Mouse (Mus musculus) thymus, postnatal 36 days (tissue): ENCODE data around the gene Capn1.
"Not testable (repeated sequence)": the region's sequence is repeated elsewhere in the genome, so short reads cannot be mapped to it uniquely, and the experiment has no call there.

ENCODE experiments used
- DNase-seq, 2 experiments: peaks; one replicate each; pipeline ENCODE4 v3.0.0; 2022; ENCODE audit warnings: mixed read lengths in 2 of 2

The Capn1 gene

GRCm38 (mm10) chr19:6015511-6016315 is at the start of gene Capn1:
Gene Capn1 (minus strand): TSS chr19:6015897.
- DNase-seq: peak; percentile 86 to 87

DNA sequence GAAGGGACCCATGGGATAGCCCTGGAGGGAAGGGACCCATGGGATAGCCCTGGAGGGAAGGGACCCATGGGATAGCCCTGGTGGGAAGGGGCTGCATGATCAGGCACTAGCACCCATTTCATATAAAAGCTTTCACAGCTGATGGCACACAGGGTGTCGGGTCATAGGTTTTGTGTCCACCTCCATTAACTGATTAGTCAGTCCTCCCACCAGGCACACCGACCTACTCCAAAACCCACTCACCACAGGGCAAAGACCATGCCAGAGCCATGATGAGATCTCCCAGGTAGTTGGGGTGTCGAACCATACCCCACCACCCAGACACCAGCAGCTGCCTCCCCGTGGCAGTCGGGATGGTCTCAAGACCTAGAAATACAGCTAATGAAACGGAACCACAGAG is 47.4 kb upstream of the Capn1 start:
- DNase-seq: no peak

DNA sequence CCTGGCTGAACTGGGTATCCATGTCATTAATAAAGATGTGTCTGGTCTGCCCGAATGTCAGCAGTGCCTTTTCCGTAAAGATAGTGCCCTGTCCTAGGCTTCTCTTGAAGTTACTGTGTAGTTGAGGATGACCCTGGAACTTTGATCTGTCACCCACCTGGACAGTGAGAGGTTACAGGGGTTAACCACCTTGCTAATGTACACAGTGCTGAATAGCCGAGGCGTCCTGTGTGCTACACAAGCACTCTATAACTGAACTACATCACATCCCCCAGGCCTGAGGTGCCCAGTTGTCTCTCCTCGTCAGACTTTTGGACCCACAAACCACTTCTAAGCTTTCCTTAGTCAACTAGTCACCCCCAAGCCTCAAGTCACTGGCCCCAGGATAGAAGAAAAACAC is 46.7 kb upstream of the Capn1 start:
- DNase-seq: no peak

GRCm38 (mm10) chr19:6061641-6062302 is 46.1 kb upstream of the Capn1 start:
- DNase-seq: peak; percentile 72 to 77

DNA sequence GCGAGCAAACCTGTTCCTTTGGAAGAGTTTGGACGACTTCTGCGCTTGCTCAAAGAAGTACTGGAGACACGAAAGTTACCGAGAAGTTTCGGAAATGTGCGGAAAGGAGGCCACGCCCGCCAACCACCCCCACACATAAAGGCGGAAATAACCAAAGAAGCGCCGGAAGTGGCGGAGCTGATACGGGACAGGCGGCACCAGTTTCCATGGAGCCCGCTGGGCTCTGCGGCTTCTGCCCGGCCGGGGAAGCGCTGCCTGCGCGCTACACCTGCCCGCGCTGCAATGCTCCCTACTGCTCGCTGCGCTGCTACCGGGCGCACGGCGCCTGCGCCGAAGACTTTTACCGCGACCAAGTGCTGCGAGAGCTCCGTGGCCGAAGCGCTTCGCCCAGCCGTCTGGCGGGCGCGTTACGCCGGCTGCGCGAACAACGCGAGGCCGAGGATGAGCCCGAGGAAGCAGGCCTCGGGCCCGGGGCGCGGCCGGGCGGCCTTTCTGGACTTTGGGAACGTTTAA is 45.4 kb upstream of the Capn1 start, which contains the start of gene Znhit2:
TSS of gene Znhit2 (plus strand) at position 172 of the 513 bp plus-strand sequence.
- peak; percentile 93 to 95 for DNase-seq

DNA sequence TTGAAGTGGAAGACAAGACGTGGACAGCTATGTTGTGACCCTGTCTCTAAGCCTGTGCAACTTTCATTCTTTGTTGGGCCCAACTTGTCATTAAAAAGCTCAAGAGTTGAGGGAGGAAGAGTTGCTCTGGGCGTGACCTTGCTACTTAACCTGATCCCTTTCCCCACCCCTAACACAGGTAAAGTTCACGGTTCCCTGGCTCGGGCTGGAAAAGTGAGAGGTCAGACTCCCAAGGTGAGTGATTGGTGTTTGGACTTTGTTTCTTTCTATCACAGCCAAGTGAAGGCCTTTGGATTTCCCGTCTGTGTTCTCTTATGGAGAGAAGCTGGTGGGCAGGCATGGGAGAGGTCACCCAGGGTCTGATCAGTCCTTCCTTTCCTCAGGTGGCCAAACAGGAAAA is 43.3 kb upstream of the Capn1 start:
- no peak for DNase-seq

GRCm38 (mm10) chr19:6058513-6058912 is 42.8 kb upstream of the Capn1 start:
- no peak for DNase-seq

- peak; percentile 99 for DNase-seq
Measured at GRCm38 (mm10) chr19:6057313-6058096, 41.8 kb upstream of the Capn1 start, which contains the start of the genes Mrpl49 and Fau. Gene Mrpl49 (minus strand): TSS chr19:6057785. Gene Fau (plus strand): TSS chr19:6057844.

DNA sequence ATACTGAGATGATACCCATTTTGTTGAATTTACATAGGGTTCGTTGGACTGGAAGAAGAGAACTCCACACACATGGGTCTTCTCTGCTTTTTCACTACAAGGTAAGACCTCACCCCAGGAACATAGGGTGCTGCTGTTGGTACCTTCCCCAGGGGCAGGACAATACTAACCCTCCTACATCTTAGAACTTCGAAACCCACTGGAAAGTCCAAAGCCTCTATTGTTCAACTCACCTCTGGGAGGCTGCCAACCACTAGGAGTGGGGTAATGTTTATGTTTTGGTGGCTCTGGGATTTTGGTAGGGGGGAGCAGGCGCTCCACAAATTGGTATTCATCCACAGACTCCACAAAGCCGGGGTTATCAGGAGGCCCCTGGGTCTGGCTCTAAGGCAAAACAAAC is 41.0 kb upstream of the Capn1 start:
- no peak for DNase-seq

- no peak for DNase-seq
Measured at GRCm38 (mm10) chr19:6054296-6054695, 38.6 kb upstream of the Capn1 start.

DNA sequence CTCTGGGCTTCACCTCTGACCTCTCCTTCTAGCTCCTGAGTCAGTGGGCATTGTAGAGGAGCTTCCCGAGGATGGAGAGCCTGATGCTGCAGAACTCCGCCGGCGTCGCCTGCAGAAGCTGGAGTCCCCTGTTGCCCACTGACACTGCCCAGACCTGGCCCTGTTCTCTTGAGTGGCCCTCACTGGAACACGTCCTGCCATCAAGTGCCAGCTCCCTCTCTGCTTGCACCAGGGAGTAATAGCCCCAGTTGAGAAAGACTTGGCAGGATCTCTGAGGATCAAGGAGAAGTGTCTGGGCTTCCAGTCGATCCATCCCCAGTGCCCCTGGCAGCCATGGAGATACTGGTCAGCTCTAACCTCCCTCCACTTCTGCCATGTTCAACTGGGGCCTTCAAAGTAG is 36.8 kb upstream of the Capn1 start:
- DNase-seq: no peak

DNA sequence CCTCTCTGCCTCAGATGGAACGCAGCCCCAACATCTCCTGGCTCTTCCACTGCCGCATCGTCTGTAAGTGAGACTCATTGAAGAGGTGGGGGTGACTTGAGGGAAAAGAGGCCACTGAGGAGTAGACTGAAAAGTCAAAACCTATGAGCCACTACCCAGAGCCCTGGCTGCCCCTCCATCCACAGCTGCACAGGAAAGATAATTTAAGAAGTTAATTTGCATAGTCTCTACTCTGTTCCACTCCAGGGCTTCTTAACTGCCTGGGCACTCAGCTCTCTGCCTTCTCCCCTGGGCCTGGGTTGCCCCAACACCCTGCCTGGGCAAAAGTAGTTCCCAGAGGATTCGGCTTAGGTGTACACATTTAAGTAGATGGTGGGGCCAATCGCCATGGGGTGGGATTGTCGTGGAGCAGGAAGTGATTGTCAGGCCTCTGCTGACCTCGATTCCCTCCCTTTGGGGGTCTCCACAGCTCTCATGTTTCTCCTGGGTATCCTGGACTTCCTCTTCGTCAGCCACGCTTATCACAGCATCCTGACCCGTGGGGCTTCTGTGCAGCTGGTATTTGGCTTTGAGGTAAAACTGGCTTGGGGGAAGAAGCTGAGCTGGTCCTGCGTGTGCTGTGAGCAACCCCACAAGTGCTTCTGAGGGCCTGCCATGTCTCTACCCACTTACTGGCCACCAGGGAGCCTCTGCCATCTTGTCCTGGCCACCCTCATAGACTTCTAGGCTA is 33.1 kb upstream of the Capn1 start:
- DNase-seq: no peak

- no peak for DNase-seq
Measured at GRCm38 (mm10) chr19:6047899-6048166, 32.1 kb upstream of the Capn1 start.

DNA sequence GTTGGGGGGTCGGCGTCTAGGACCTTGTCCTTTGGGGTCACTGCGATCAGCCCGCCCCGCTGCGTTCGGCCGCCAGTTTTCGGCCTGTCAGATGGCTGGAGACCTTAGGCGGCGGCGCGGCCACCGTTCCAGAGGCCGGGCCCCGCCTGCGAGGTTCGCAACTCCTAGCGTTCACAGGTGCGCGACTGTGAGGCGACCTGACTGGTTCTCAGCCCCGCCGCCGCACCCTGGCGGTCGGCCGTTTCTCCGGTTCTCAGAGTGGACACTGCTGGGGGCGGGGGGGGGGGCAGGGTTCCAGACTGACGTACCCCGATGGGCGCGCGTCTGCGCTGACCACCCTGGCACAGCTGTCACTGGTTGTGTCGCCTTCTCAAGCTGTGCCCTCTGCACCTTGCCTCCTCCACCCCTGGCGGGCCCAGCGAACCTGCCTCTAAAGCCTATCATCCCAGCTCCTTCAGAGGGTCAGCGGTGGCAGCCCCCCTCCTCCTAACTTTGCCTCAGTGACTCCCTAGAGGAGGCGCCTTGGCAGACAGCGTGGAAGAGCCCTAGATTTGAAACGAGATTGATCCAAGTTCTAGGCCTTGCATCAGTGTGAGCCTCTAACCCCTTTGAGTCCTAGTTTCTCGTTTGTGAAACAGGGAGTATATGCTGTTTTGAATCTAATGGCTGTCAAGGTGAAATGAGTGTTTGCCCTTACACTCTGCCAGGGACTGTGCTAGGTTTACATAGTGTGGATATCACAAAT is 31.6 kb upstream of the Capn1 start:
- no peak for DNase-seq

DNA sequence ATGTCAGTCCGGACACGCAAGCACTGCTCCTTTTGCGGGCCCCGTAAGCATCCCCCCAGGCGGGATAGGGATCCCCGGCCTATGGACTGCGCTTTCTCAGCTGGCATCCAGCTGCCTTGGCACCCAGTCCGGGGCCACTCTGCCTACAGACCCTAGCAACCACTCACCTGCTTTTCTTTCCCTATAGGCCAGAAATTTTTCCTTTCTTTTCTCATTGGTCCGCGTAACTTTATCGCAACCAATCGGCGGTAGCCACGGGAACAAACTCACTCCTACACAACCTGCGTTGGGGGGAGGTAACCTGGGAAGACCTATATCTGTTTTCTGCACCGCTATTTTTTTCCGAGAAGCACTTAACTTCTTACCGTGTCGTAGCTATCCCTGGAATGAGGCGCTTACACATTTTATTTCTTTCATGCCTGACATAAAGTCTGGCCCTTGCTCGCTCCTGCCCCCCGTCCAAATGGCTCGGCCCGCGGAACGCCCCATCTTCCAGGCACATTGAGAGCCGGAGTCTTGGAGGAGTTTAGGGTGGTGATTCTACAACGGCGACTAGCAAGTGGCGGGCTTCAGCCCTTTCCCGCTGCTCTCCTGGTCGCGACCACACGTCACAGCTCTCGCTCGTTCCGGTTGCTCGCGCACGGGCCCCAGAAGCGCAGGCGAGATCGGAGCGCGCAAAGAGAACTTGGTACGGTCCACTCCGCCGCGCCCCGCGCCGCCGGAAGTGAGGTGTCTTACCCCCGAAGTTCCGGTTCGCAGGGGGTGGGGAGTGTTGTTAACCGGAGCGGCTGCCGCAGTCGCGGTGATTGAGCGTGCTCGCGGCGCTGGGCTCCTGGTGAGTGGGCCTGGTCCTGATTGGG is 30.8 kb upstream of the Capn1 start, which contains the start of gene Syvn1:
TSS of gene Syvn1 (plus strand) at position 283 of the 860 bp plus-strand sequence.
- peak; percentile 88 to 89 for DNase-seq

GRCm38 (mm10) chr19:6045366-6046293 is 29.9 kb upstream of the Capn1 start:
- DNase-seq: no peak

DNA sequence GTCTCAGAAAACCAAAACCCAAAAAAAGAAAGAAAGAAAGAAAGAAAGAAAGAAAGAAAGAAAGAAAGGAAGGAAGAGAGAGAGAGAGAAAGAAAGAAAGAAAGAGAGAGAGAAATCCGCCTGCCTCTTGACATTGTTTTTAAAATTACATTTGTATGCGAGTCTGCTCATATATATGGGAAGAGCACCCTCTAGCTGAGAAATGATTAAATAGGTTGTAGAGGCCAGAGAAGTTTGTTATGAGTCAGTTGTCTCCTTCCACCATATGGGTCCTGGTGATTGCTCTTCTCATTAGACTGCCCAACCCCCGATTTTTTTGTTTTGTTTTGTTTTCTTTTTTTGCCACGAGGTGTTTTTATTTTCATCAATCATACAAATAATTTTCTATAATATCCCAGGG is 28.4 kb upstream of the Capn1 start:
- not testable (repeated sequence) for DNase-seq

DNA sequence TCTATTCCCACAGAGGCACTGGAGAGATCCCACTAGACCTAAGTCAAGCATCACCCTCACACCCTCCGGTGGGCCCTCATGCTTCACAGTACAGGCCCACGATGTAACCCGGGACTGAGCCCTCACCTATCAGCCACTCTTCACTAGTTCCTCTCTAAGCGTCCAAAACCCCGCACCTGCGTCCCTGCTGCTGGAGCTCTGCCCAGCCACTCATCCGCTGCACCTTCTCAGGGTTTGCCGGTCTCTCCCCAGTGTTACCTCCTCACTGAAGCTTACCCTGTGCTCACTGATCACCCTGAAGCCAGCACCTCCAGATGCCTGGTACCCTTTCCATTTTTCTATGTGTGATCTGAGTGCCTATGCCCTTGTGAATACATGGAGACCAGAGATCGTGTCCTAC is 26.6 kb upstream of the Capn1 start:
- DNase-seq: no peak

DNA sequence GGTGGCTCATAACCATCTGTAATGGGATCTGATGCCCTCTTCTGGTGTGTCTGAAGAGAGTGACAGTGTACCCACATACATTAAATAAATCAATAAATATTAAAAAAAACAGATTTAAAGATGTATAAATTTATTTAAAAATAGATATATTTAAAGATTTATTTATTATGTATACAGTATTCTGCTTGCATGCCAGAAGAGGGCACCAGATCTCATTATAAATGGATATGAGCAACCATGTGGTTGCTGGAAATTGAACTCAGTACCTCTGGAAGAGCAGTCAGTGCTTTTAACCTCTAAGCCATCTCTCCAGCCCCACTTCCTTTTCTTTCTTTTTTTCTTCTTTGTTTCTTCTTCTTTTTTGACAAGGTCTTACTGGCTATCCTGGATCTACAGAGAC is 24.3 kb upstream of the Capn1 start:
- no peak for DNase-seq

DNA sequence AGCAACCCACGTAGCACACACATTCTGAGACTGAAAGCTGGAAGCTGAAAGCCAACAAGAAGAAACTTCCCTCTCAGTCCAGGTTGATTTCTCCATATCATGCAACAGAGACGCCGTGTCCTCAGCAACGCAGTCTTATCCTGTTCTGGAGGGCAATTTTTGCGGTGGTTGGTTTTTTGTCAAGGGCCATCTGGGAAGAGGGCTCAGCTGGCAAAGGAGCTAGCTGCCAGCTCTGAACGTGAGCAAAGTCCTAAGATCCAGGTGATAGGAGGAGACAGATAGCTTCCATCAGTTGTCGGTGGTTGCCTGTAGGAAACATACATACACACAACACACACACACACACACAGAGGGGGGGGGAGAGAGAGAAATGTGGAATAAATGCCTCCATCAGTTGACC is 22.6 kb upstream of the Capn1 start:
- DNase-seq: no peak
